In the genomic region with DNA sequence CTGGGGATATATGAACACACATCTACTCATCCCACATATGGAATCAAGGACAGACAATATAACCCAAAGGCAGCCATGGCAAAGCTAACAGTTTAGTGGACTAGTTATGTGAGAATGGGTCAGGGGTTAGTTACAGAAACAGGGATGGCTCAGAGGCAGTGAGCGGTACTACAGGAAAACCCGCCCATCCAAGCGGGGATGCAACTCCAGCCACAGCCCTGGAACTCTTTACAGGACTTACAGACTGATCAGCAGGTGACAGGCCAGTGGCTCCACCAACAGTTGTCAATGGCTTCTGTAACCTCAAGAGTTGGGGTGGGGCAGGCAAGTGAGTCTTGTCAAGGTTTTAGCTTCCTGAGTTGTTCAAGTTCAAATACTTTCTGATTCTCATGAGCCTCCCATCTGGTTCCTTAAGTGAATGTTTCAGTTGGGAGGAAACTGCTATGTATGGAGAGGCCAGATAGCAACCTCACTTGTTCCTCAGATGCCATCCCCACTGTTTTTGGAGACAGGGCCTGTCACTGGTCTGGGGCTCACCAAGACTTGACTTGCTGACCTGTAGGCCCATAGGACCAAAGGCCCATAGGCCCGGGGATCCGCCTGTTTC, we compare ENCODE assay signal across 25 mouse cellular contexts. TPM values are rescaled to one million over a fixed set of nuclear protein-coding genes. Genes with fewer than 3 reads are reported as not detected.
DNase-seq lines count a peak whose midpoint lies in the region; ATAC-seq and TF ChIP-seq lines count a peak whose summit lies in the region.
"Had no signal": no experiment of that assay in that cellular context is flagged by ENCODE, and none has a peak within 500 bp of the region (broad histone marks: within the 10 kb centered on the region; RNA-seq: fewer than 3 reads in every experiment).

No protein-coding gene starts in this region.

- 93% methylated on average over 5 of the region's 5 CpGs for WGBS in thymus, adult 2 months
- 72% methylated on average over 5 of the region's 5 CpGs for WGBS in limb, embryonic 10.5 days

- ATAC-seq in megakaryocyte, adult 5-6 weeks (ENCODE audit: poor library complexity, severe bottlenecking) = no peak
- ATAC-seq in megakaryocyte progenitor cell, adult 5-6 weeks (replicated peaks; ENCODE audit: poor library complexity) = peak; percentile 46
- ATAC-seq: CD4-positive, CD25-positive, alpha-beta regulatory T cell, adult 4 months; forebrain, embryonic 14.5 days had no signal

- TF ChIP-seq CTCF in E14TG2a.4 (conservative IDR thresholded peaks at IDR 0.05; ENCODE audit: low read length) = peak; percentile 24; the same call in 1 of the 2 replicates
- no peak for TF ChIP-seq CTCF in thymus, adult 2 months (IDR thresholded peaks at IDR 0.05; ENCODE audit: borderline replicate concordance, control insufficient read depth, extremely low read depth, insufficient read depth, low read length, poor library complexity)

- no peaks in the 10 kb centered on the region for H3K9me3 ChIP-seq in megakaryocyte, embryonic 14.5 days
- H3K9me3 ChIP-seq in E14TG2a.4 (ENCODE audit: low read length) = no peaks in the 10 kb centered on the region
- no peaks in the 10 kb centered on the region for H3K9me3 ChIP-seq in limb, embryonic 10.5 days (replicated peaks)
- H3K9me3 ChIP-seq: embryonic facial prominence, embryonic 10.5 days; heart, embryonic 13.5 days; hindbrain, embryonic 15.5 days had no signal

- H3K4me1 ChIP-seq in megakaryocyte, embryonic 14.5 days = peaks cover 77% of the 10 kb centered on the region
- H3K4me1 ChIP-seq in E14TG2a.4 (replicated peaks; ENCODE audit: low read depth, low read length) = peaks cover 42% of the 10 kb centered on the region
- H3K4me1 ChIP-seq in thymus, adult 2 months (replicated peaks; ENCODE audit: control insufficient read depth, insufficient read depth, low read length) = no peaks in the 10 kb centered on the region
- H3K4me1 ChIP-seq in limb, embryonic 10.5 days = peaks cover 4% of the 10 kb centered on the region; the same call in 1 of the 2 replicates
- H3K4me1 ChIP-seq: embryonic facial prominence, embryonic 10.5 days; hindbrain, embryonic 15.5 days had no signal

- DNase-seq in R1 (ENCODE audit: low read depth, low spot score) = peak; percentile 65
- no peak for DNase-seq in kidney, adult 18-20 months
- no peak for DNase-seq in thymus, adult 2 months
- DNase-seq in limb, embryonic 10.5 days (ENCODE audit: low spot score) = no peak
- DNase-seq: adrenal gland, adult 2 months; adrenal gland, postnatal 25 days; B cell, adult 2 months; cerebellum, adult 18-20 months; cerebellum, adult 9-11 months; cerebellum, postnatal 36 days; gastrocnemius, adult 2 months; gastrocnemius, postnatal 36 days; heart, postnatal 36 days had no signal

- no peak for TF ChIP-seq POLR2A in thymus, adult 2 months (IDR thresholded peaks at IDR 0.05; ENCODE audit: control insufficient read depth, extremely low read depth, insufficient read depth, low read length, poor library complexity)

- H3K4me3 ChIP-seq in megakaryocyte, embryonic 14.5 days (replicated peaks) = peak overlapping the region; percentile 29
- no peak overlapping the region for H3K4me3 ChIP-seq in E14TG2a.4 (replicated peaks; ENCODE audit: low read length)
- H3K4me3 ChIP-seq in thymus, adult 2 months (ENCODE audit: control insufficient read depth, insufficient read depth, low read length) = no peak overlapping the region
- no peak overlapping the region for H3K4me3 ChIP-seq in limb, embryonic 10.5 days
- H3K4me3 ChIP-seq: embryonic facial prominence, embryonic 10.5 days; gastrocnemius, adult 2 months; heart, embryonic 13.5 days; hindbrain, embryonic 15.5 days had no signal

- H3K36me3 ChIP-seq in megakaryocyte, embryonic 14.5 days (replicated peaks; ENCODE audit: low read length) = no peaks in the 10 kb centered on the region
- H3K36me3 ChIP-seq in E14TG2a.4 (ENCODE audit: insufficient read depth, low read length) = no peaks in the 10 kb centered on the region
- H3K36me3 ChIP-seq in thymus, adult 2 months (ENCODE audit: control insufficient read depth, insufficient read depth, low read length) = no peaks in the 10 kb centered on the region
- H3K36me3 ChIP-seq in limb, embryonic 10.5 days = no peaks in the 10 kb centered on the region
- H3K36me3 ChIP-seq: embryonic facial prominence, embryonic 10.5 days; heart, embryonic 13.5 days; hindbrain, embryonic 15.5 days had no signal

- no peak overlapping the region for H3K27ac ChIP-seq in thymus, adult 2 months (ENCODE audit: control insufficient read depth, insufficient read depth, low read length)
- no peak overlapping the region for H3K27ac ChIP-seq in limb, embryonic 10.5 days
- H3K27ac ChIP-seq: embryonic facial prominence, embryonic 10.5 days; gastrocnemius, adult 2 months; heart, embryonic 13.5 days; hindbrain, embryonic 15.5 days had no signal

- no peaks in the 10 kb centered on the region for H3K27me3 ChIP-seq in megakaryocyte, embryonic 14.5 days (replicated peaks)
- H3K27me3 ChIP-seq in E14TG2a.4 (ENCODE audit: insufficient read depth, low read length) = no peaks in the 10 kb centered on the region
- H3K27me3 ChIP-seq in thymus, adult 2 months (ENCODE audit: control insufficient read depth, insufficient read depth, low read length) = no peaks in the 10 kb centered on the region
- no peaks in the 10 kb centered on the region for H3K27me3 ChIP-seq in limb, embryonic 10.5 days (ENCODE audit: low read depth, poor library complexity, severe bottlenecking)
- H3K27me3 ChIP-seq: heart, embryonic 13.5 days; hindbrain, embryonic 15.5 days had no signal

RNA-seq across cellular contexts. Expression of gene Msmb, which starts 1.4 kb away (rescaled TPM):
- not detected in 2 replicates for polyA plus RNA-seq in megakaryocyte, embryonic 14.5 days (2012; ENCODE audit: insufficient read depth, low replicate concordance)
- total RNA-seq in megakaryocyte, adult 5-6 weeks (2015) = not detected in 2 replicates
- total RNA-seq in megakaryocyte, adult 5-6 weeks (2017) = not detected in 2 replicates
- total RNA-seq in megakaryocyte progenitor cell, adult 5-6 weeks (2015) = not detected in 2 replicates
- total RNA-seq in megakaryocyte progenitor cell, adult 5-6 weeks (2017) = not detected in 2 replicates
- not detected in 2 replicates for polyA plus RNA-seq in thymus, adult 2 months (2012; rRNA removed)
- not detected in 2 replicates for polyA plus RNA-seq in limb, embryonic 10.5 days (2016; fragmentation: Nextera tagmentation; extraction: Ambion mirVana)
- total RNA-seq: adrenal gland, adult 2 months; adrenal gland, postnatal 25 days; gastrocnemius, adult 2 months; gastrocnemius, postnatal 36 days; heart, postnatal 36 days had no signal
- polyA plus RNA-seq: adrenal gland, adult 2 months; CD4-positive, CD25-positive, alpha-beta regulatory T cell, adult 4 months; embryonic facial prominence, embryonic 10.5 days; embryonic facial prominence, embryonic 14.5 days; forebrain, embryonic 14.5 days; heart, embryonic 13.5 days; heart, postnatal 0 days; hindbrain, embryonic 11.5 days; hindbrain, embryonic 15.5 days had no signal

RNA-seq across cellular contexts. Expression of gene Ncoa4, which starts 19.2 kb away (rescaled TPM):
- polyA plus RNA-seq in megakaryocyte, embryonic 14.5 days (2012; ENCODE audit: insufficient read depth, low replicate concordance) = 2.9 and 6.8 TPM in 2 replicates
- total RNA-seq in megakaryocyte, adult 5-6 weeks (2015) = 107 and 111 TPM in 2 replicates
- total RNA-seq in megakaryocyte, adult 5-6 weeks (2017) = 93.2 and 110 TPM in 2 replicates
- 245 and 252 TPM in 2 replicates for total RNA-seq in megakaryocyte progenitor cell, adult 5-6 weeks (2015)
- 194 and 212 TPM in 2 replicates for total RNA-seq in megakaryocyte progenitor cell, adult 5-6 weeks (2017)
- polyA plus RNA-seq in thymus, adult 2 months (2012; rRNA removed) = 55.8 and 65.8 TPM in 2 replicates
- 61.3 and 67.2 TPM in 2 replicates for polyA plus RNA-seq in limb, embryonic 10.5 days (2016; fragmentation: Nextera tagmentation; extraction: Ambion mirVana)

RNA-seq across cellular contexts. Expression of gene Dph3, which starts 54.9 kb away (rescaled TPM):
- polyA plus RNA-seq in megakaryocyte, embryonic 14.5 days (2012; ENCODE audit: insufficient read depth, low replicate concordance) = 27.8 TPM in 1 of 2 replicates, not detected in the other
- 68.8 and 77.3 TPM in 2 replicates for total RNA-seq in megakaryocyte, adult 5-6 weeks (2015)
- total RNA-seq in megakaryocyte, adult 5-6 weeks (2017) = 38.8 and 40.5 TPM in 2 replicates
- 88.0 and 117 TPM in 2 replicates for total RNA-seq in megakaryocyte progenitor cell, adult 5-6 weeks (2015)
- total RNA-seq in megakaryocyte progenitor cell, adult 5-6 weeks (2017) = 41.2 and 67.5 TPM in 2 replicates
- polyA plus RNA-seq in thymus, adult 2 months (2012; rRNA removed) = 19.2 and 19.5 TPM in 2 replicates
- 81.4 and 103 TPM in 2 replicates for polyA plus RNA-seq in limb, embryonic 10.5 days (2016; fragmentation: Nextera tagmentation; extraction: Ambion mirVana)

RNA-seq across cellular contexts. Expression of gene Oxnad1, which starts 55.3 kb away (rescaled TPM):
- polyA plus RNA-seq in megakaryocyte, embryonic 14.5 days (2012; ENCODE audit: insufficient read depth, low replicate concordance) = 17.6 TPM in 1 of 2 replicates, not detected in the other
- total RNA-seq in megakaryocyte, adult 5-6 weeks (2015) = 1.4 and 5.3 TPM in 2 replicates
- 12.9 and 20.2 TPM in 2 replicates for total RNA-seq in megakaryocyte, adult 5-6 weeks (2017)
- 8.3 and 14.9 TPM in 2 replicates for total RNA-seq in megakaryocyte progenitor cell, adult 5-6 weeks (2015)
- 36.2 and 45.2 TPM in 2 replicates for total RNA-seq in megakaryocyte progenitor cell, adult 5-6 weeks (2017)
- 20.3 and 25.3 TPM in 2 replicates for polyA plus RNA-seq in thymus, adult 2 months (2012; rRNA removed)
- polyA plus RNA-seq in limb, embryonic 10.5 days (2016; fragmentation: Nextera tagmentation; extraction: Ambion mirVana) = 14.2 and 17.4 TPM in 2 replicates
